Mouse (Mus musculus) spleen, adult 18-20 months (tissue): Measurements from ENCODE around the gene Nelfb.
A peak's percentile ranks its signal among the peaks of the same experiment; 100 is the strongest.

Experiments used
- DNase-seq, 2 experiments: peaks; one replicate each; pipeline ENCODE4 v3.0.0; 2022; ENCODE audit warnings: mixed read lengths in 2 of 2

The Nelfb gene

GRCm38 (mm10) chr2:25229582-25229981, 18.3 kb upstream of the Nelfb start:
- DNase-seq, result no peak

DNA sequence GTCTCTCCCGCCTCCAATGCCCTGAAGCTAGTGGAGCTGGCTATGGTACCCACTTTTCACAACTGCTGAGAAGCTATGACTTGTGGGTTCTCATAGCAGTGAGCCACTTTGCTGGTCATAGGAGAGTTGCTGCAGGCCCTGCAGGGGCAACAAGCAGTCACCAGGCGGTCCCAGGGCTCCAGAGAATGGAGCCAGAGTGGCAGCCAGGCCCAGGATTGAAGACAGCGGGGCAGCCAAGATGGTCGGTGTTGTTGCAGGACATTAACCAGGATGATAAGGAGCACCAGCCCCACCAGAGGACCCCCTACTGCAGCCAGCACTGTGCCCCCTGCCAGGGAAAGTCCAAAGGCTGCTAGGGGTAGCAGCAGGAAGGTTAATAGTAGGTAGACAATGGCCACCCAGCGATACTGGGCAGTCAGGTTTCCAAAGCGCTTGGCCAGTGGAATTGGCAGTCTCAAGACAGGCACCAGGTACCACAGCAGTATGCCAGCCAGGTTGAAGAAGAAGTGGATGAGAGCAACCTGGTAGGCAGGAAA, 17.8 kb upstream of the Nelfb start:
- no peak for DNase-seq

- peak; percentile 71 to 87 for DNase-seq
These were observed 17.2 kb upstream of the Nelfb start for GRCm38 (mm10) chr2:25228431-25228889.

DNA sequence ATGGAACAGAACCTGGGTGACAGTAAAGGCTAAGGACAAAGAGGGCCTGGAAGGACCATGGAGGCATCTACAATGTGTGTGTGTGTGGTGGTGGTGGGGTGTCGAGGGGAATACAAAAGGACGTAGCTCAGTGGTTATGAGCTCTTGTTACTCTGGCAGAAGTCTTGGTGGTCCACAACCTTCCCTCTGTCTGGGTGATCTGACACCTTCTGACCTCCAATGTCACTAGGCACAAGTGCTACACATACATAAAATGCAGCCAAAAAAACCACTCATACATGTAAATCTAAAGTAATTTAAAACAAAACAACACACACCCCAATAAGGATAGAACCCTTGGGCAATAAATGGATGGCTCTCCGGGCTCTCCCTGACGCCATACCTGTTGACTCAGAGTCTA, 16.1 kb upstream of the Nelfb start:
- no peak for DNase-seq

DNA sequence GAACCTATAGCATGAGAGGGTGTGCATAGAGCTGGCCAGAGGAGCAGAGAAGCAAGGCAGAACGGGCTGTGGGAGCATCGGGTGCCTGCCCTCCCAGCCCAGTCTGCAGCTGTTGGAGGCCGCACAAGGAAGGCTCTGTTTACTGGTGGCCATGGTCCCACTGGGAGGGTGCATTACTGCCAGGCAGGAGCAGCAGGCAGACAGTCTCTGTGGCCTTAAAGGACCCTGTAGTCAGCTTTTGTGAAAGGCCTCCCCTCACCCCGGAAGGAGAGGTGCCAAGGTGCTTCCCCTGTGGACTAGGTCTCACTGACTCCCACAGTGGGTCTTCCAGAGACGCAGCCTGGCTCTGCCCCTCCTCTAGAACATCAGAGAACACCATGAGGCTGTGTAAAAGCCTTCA, 15.6 kb upstream of the Nelfb start:
- no peak for DNase-seq

GRCm38 (mm10) chr2:25225811-25226379, 14.6 kb upstream of the Nelfb start:
- no peak for DNase-seq

DNA sequence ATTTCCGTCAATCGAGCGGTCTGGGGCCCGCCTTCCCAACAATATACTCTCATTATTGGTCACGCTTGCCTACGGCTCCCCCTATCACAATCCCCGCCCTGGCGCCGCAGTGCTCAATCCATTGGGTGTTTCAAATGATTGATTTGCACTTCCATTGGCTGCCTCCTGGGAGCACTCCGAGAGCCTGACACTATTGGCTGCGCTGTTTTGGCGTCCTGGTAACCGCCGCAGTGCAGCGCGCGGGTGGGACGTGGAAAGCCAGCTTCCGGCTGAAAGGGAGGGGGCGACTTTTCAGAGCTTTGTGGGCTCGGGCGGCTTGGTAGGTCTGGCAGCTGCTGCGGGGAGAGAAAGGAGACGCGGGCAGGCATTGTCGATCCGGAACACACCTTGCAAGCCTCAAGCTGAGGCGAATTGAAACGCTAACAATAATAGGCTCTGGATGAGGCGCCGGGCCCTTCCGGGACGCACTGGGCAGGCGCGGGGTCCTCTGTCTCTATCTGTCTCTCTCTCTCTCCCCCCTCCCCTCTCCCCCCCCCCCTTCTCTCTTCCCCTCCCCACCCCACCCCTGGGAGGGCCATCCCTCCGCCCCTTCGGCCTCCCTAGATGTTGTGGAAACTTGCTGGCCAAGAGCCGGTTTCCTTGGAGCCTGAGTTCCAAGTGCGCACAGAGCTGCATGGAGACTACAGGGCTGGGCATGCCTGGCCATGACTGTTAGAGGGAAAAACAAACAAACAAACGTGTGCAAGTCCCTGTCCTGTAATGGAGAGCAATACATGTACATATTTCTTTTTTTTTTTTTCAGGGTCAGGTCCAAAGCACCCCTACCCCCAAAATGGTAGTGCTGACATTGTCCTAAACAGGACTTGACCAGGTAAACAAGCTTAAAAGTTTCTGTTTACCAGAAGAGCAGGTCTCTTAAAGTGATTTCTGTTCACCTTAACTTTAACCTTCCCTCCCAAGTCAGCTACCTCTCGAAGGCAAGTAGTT, 13.8 kb upstream of the Nelfb start:
- DNase-seq, result peak; percentile 89 to 97

DNA sequence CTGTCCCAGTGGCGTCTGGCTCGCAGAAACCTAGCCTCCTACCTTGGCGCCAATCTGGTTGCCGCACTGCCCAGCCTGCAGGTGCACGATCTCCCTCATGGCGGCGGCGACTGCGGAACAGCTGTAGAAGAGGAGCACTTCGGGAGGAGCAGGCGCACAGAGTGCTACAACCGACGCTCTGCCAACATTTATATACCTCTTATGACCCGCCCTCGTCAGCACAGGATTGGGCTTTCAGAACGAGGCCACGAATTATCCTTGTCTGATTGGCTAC, 13.1 kb upstream of the Nelfb start, which contains the start of gene Tubb4b:
Gene Tubb4b, minus strand, starts transcription at position 211 of the 274 bp plus-strand sequence.
- no peak for DNase-seq

DNA sequence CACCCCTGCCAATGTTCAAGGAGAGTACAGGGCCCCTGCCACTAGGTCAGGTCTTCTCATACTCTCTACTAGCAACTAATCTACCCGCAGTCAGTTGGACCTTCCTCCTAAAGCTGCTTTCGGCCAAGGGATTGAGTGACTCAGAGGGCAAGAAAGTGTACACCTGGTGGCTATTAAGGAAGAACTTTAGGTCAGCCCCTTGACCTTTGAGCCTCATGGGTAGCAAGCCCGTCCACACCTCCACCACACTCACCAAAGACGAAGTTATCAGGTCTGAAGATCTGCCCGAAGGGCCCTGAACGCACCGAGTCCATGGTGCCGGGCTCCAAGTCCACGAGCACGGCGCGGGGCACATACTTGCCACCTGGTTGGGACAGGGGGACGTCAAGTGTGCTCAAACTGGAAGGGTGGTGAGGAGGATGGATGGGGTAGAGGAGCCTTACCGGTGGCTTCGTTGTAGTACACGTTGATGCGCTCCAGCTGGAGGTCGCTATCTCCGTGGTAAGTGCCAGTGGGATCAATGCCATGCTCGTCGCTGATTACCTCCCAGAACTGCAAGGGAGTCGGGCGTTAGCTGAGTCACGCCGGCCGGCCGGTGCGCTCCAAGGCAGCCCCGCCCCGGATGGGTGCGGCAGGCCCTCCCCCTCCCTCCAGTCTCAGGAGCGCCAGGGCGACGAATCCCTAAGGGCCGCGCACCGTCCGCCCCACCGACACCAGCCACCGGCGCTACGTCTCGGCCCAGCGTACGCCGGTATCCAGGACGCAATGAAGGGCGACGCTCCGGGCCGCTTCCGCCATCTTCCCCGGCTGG, 12.6 kb upstream of the Nelfb start:
- peak; percentile 75 to 78 for DNase-seq

- no peak for DNase-seq
These were observed 10.1 kb upstream of the Nelfb start for GRCm38 (mm10) chr2:25221331-25221772.

DNA sequence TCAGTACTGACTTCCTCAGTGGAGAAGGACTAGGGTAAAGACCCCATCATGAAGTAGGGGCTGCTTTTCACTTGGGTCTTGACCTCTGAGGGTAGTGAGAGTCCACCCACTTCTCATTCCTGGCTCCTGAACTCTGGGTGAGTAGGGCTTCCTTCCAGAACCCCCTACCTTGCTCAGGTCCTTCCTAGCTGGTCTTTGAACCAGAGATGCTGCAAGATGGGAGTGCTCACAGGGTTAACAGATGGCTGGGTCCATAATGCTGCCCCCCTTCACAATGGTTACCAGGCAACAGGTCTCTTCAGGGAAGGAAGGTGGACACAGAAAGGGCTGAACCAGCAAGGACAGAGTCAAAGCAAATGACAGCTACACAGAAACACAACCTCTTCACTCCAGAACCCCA, 7.2 kb upstream of the Nelfb start, which contains the start of gene Fam166a:
Gene Fam166a, plus strand, starts transcription at position 301 of the 400 bp plus-strand sequence.
- no peak for DNase-seq

DNA sequence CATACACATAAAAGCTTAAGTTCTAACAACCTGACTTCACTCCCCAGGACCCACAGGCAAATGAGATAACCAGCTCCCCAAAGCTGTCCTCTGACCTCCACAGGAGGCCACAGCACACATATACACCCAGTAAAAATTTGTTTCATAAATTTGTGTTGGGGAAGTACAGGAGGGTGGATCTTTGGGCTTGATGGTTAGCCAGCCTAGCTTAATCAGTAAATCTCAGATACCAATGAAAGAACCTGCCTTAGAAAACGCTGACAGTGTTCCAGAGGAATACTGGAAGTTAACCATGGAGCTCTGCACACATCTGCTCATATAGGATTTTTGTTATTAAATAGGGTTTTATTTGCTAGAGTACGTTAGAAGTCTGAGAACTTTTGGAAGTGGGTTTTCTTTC, 6.4 kb upstream of the Nelfb start:
- DNase-seq, result no peak

DNA sequence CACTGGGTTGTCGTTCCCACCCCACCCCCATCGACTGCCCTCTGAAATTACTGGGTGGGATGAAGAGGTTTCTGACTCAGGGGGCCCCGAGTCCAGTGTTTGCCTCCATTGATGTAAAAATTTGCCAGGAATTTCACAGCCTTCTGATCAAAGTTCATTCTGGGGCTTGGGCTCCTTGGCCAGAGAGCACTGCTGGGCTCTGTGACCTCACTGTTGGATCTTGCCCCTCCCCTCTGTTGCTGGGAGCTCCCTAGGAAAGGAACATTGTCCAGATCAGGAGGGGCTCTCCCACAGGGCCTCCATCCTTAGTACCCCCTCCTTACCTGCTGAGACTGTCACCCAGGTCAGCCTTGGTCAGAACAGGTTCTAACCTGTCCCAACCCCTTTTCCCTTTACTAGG, 3.2 kb upstream of the Nelfb start, which contains the start of gene Stpg3:
Gene Stpg3, minus strand, starts transcription at position 194 of the 400 bp plus-strand sequence.
- no peak for DNase-seq

GRCm38 (mm10) chr2:25213266-25213865, 2.1 kb upstream of the Nelfb start:
- no peak for DNase-seq

DNA sequence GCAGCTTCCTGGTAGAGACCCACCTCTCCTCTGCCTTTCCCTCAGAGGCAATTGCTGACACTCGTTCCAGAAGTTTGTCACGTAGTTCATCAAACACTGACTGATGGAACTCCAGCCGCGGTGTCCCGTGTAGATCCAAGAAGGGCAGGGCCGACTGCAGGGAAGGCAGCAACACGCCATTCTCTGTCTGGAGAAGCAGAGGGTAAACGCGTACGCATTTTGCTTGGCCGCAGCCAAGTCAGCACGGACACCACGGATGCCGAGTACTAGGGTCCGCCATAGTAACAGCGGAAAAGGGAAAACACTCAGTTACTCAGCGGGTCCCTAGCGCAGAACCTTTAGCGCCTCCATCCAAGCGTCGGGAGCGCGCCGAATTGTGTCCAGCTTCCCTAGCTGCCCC, 603 bp downstream of the Nelfb start:
- no peak for DNase-seq

DNA sequence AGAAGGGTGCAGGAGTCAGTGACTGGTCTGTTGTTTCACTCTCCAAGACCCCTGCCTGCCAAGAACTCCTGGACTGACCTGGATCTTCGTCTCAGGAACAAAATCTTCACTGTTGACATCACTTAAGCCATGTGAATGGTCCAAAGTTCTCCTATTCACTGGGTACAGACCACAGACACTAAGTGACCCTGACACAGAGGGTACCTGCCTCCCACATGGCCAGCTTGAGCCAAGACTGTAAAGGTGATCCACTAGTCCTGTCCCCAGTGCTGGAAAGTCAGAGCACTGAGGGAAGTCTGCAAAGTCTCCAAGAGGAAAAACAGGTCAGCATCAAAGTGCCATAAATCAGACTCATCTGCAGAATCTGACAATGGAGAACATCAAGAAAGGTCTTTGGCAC, 3.7 kb downstream of the Nelfb start:
- DNase-seq, result no peak

GRCm38 (mm10) chr2:25203631-25204214, 7.6 kb downstream of the Nelfb start:
- DNase-seq, result no peak

DNA sequence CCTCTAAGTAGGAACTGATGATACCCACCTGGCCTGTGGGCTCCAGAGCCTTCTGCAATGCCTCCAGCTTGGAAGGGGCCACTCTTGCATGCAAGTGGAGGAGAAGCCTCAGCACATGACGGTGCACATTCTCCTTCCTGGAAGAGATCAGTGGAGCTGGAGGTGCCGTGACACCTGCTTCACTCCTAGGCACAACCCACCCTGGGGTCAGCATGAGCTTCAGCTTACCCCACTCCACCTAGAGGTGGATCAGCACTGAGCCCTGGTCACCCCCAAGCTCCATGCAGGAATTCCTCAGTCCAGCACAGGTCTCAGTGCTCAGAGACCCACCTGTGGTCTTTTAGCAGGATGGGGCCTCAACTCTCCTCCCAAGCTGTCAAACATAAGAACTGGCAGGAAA, 10.7 kb downstream of the Nelfb start:
- DNase-seq, result no peak

- DNase-seq, result no peak
These were observed 13.3 kb downstream of the Nelfb start for GRCm38 (mm10) chr2:25197946-25198345.

DNA sequence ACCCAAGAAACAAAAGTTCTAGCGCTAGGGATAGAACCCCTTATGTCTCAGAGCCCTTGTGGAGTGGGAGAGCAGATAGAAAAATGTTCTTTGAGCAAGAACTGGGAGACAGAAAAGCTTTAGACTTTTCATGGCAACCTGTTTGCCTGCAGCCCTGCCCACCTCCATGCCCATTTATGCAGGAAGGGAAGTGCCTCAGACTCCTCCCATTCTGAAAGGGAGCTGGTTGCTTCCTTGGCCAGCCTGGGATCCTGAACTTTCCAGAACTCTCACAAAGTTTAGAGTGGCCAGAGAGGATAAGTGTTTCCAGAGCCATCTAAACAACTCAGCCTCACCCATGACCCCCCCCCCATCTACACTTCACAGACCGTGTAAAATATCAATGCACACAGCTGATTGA, 14.1 kb downstream of the Nelfb start:
- DNase-seq, result peak in 1 of 2 experiments; percentile 21

GRCm38 (mm10) chr2:25196172-25196954, 14.9 kb downstream of the Nelfb start, which contains the start of gene Tor4a:
TSS of gene Tor4a (minus strand) at chr2:25196886.
- peak; percentile 78 to 89 for DNase-seq
